Mouse (Mus musculus) cerebellum, adult 18-20 months (tissue): ENCODE data around the gene Ddx60.

Experiments
- DNase-seq, 2 experiments: peaks; one replicate each; pipeline ENCODE4 v3.0.0; 2021

Ddx60 gene

GRCm38 (mm10) chr8:61989464-61989863 is 61.6 kb downstream of the Ddx60 start:
- no peak for DNase-seq

- no peak for DNase-seq
Observed at GRCm38 (mm10) chr8:61992796-61993195, 64.9 kb downstream of the Ddx60 start.

GRCm38 (mm10) chr8:61997125-61997524 is 69.2 kb downstream of the Ddx60 start:
- no peak for DNase-seq

- no peak for DNase-seq
Observed at GRCm38 (mm10) chr8:62014166-62014565, 86.3 kb downstream of the Ddx60 start.

- no peak for DNase-seq
Observed at GRCm38 (mm10) chr8:62014582-62014981, 86.7 kb downstream of the Ddx60 start.

GRCm38 (mm10) chr8:62034351-62034750 is 106.5 kb downstream of the Ddx60 start:
- DNase-seq = no peak

- DNase-seq = no peak
Observed at GRCm38 (mm10) chr8:62046809-62047208, 118.9 kb downstream of the Ddx60 start.

- DNase-seq = no peak
Observed at GRCm38 (mm10) chr8:62060357-62060756, 132.5 kb downstream of the Ddx60 start.

GRCm38 (mm10) chr8:62068305-62068704 is 140.4 kb downstream of the Ddx60 start:
- DNase-seq = no peak

- no peak for DNase-seq
Observed at GRCm38 (mm10) chr8:62080195-62080802, 152.4 kb downstream of the Ddx60 start.

- no peak for DNase-seq
Observed at GRCm38 (mm10) chr8:62081804-62082203, 153.9 kb downstream of the Ddx60 start.
